Mouse (Mus musculus): ENCODE measurements around the gene Tmem51.

DNA sequence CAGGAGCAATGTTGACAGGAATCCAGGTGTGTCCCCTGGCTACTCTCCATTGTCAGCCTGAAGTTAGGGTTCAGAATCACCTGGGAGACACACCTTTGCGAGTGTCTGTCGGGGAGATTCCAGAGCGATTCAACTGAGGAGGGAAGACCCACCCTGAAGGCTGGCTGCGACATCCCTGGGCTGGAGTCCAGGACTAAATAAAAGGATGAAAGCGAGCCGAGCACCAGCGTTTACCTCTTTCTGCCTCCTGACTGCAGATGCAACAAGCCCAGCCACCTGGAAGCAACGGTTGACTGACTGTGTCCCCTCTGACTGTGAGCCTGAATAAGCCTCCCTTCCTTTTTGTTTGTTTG lies 24.3 kb downstream of the Tmem51 start:
- TF ChIP-seq ELF1 (IDR thresholded peaks at IDR 0.05; ENCODE audit: low read depth, low read length) (no peak), CTCF (conservative IDR thresholded peaks at IDR 0.05 in 1 of 2, IDR thresholded peaks at IDR 0.05 in 1 of 2; ENCODE audit: low read depth in 2 of 2, low read length in 2 of 2) (no peak)

All from CH12.LX (cell line).